Mouse (Mus musculus) liver, embryonic 12.5 days (tissue): ENCODE data around the gene Tob2. TPM values are rescaled to one million over a fixed set of nuclear protein-coding genes. Genes with fewer than 3 reads are reported as not detected.

Source experiments
- ATAC-seq: fragments of 200-750 bp; cut with Nextera tagmentation; 2 replicates; pipeline ENCODE4 v1.8.0; 2017; ENCODE audit warnings: moderate number of reproducible peaks, mild to moderate bottlenecking, moderate library complexity
- H3K27ac ChIP-seq: fragments of 300-500 bp; sonication (generic); 2 replicates; pipeline ENCODE4 v1.5.1; 2016; ENCODE audit warnings: mild to moderate bottlenecking
- H3K27me3 ChIP-seq: fragments of 300-500 bp; sonication (generic); replicated peaks from 2 replicates; pipeline ENCODE4 v1.6.1; 2016; ENCODE audit warnings: mild to moderate bottlenecking, moderate library complexity
- H3K36me3 ChIP-seq: fragments of 300-500 bp; sonication (generic); 2 replicates; pipeline ENCODE4 v1.6.1; 2016; ENCODE audit warnings: mild to moderate bottlenecking, moderate library complexity
- H3K4me1 ChIP-seq: fragments of 300-500 bp; sonication (generic); 2 replicates; pipeline ENCODE4 v1.6.1; 2016
- H3K4me2 ChIP-seq: fragments of 300-500 bp; sonication (generic); 2 replicates; pipeline ENCODE4 v1.6.1; 2016; ENCODE audit warnings: mild to moderate bottlenecking, moderate library complexity
- H3K4me3 ChIP-seq: fragments of 300-500 bp; sonication (generic); 2 replicates; pipeline ENCODE4 v1.5.1; 2016; ENCODE audit warnings: mild to moderate bottlenecking, moderate library complexity
- H3K9ac ChIP-seq: fragments of 300-500 bp; sonication (generic); 2 replicates; pipeline ENCODE4 v1.6.1; 2016; ENCODE audit warnings: mild to moderate bottlenecking, moderate library complexity
- H3K9me3 ChIP-seq: fragments of 300-500 bp; sonication (generic); replicated peaks from 2 replicates; pipeline ENCODE4 v1.6.1; 2016; ENCODE audit warnings: mild to moderate bottlenecking, moderate library complexity
- WGBS: fragments of 180-500 bp; shearing (Covaris S2); methylation state at CpG from one replicate; pipeline ENCODE4 v1.1.7; 2016; ENCODE audit not compliant: insufficient replicate concordance; 5-methylcytosine and 5-hydroxymethylcytosine counted together
- polyA plus RNA-seq: library from polyadenylated mRNA; unstranded; fragments of >200 nt; fragmentation: Nextera tagmentation; extraction: Ambion mirVana; gene quantifications from 2 replicates; pipeline ENCODE4 v1.2.1, GENCODE M21; 2016

The Tob2 gene
- polyA plus RNA-seq, 1 experiment from 2014 or later, result 12.8 TPM

GRCm38 (mm10) chr15:81885418-81885934 is 26.9 kb upstream of the Tob2 start:
- H3K4me3 ChIP-seq, result no peak overlapping the region
- H3K4me2 ChIP-seq, result no peak overlapping the region
- no peak overlapping the region for H3K27ac ChIP-seq
- H3K27me3 ChIP-seq, result no peaks in the 10 kb centered on the region
- ATAC-seq, result no peak
- no peaks in the 10 kb centered on the region for H3K9me3 ChIP-seq
- 87% methylated on average over 3 of the region's 3 CpGs for WGBS
- H3K36me3 ChIP-seq, result peaks cover 50% of the 10 kb centered on the region
- H3K4me1 ChIP-seq, result peaks cover 41% of the 10 kb centered on the region
- no peak overlapping the region for H3K9ac ChIP-seq

- 77% methylated on average over 3 of the region's 3 CpGs for WGBS
These were observed 23.8 kb upstream of the Tob2 start for GRCm38 (mm10) chr15:81882348-81882747.

DNA sequence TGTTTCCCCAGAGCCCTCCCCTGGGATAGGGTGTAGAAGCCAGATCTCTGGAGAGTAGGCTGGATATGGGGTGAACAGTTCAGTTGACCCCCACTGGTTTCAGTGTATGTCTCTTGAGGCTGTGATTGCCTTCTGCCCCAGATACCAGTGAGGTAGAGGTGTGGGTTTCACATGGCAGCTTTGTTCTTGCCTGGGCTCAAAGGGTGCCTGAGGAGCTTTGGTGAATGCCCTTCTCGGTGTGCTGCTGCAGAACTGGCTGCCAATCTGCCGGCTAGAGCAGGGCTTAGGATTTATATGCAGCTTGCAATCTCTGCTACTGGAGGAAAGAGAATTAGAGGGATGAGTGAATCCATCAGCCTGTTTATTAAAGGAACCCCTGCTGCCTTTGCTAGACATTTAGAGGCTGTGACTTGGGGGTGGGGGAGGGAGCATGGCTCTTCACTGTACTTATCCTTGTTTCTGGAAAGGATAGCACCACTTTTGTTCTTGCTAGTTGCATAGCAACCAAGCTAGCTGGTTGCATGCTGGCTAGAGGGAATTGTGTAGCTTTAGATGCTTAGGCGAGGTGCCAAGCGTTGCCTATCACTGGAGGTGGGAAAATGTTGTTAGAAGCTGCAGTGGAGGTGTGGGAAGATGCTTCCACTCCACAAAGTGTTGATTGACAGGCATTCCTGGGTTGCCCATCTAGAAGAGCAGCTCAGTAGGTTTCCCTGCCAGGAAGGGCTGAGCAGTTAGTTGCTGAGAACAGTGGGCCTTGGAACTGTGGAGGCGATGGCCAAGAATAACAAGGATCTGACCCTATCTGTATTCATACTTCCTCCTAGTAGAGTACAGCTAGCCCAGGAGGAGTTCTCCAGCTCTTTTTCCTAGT is 21.2 kb upstream of the Tob2 start:
- 71% methylated on average over 5 of the region's 5 CpGs for WGBS
- no peak overlapping the region for H3K4me2 ChIP-seq
- peaks cover 14% of the 10 kb centered on the region; the same call in 1 of the 2 replicates for H3K36me3 ChIP-seq
- H3K4me1 ChIP-seq, result peaks cover 48% of the 10 kb centered on the region
- H3K27ac ChIP-seq, result no peak overlapping the region
- no peaks in the 10 kb centered on the region for H3K9me3 ChIP-seq
- H3K9ac ChIP-seq, result no peak overlapping the region
- no peak for ATAC-seq
- no peaks in the 10 kb centered on the region for H3K27me3 ChIP-seq
- no peak overlapping the region for H3K4me3 ChIP-seq

More at GRCm38 (mm10) chr15:81882348-81882747, 23.8 kb upstream of the Tob2 start:
- H3K9me3 ChIP-seq, result no peaks in the 10 kb centered on the region
- ATAC-seq, result no peak
- H3K4me2 ChIP-seq, result no peak overlapping the region
- no peak overlapping the region for H3K9ac ChIP-seq
- H3K27ac ChIP-seq, result 0 out of 2 replicates have a peak overlapping the region, but pooled peaks have one; percentile 22
- no peaks in the 10 kb centered on the region for H3K27me3 ChIP-seq
- H3K36me3 ChIP-seq, result peaks cover 20% of the 10 kb centered on the region
- H3K4me3 ChIP-seq, result no peak overlapping the region
- peaks cover 43% of the 10 kb centered on the region for H3K4me1 ChIP-seq

DNA sequence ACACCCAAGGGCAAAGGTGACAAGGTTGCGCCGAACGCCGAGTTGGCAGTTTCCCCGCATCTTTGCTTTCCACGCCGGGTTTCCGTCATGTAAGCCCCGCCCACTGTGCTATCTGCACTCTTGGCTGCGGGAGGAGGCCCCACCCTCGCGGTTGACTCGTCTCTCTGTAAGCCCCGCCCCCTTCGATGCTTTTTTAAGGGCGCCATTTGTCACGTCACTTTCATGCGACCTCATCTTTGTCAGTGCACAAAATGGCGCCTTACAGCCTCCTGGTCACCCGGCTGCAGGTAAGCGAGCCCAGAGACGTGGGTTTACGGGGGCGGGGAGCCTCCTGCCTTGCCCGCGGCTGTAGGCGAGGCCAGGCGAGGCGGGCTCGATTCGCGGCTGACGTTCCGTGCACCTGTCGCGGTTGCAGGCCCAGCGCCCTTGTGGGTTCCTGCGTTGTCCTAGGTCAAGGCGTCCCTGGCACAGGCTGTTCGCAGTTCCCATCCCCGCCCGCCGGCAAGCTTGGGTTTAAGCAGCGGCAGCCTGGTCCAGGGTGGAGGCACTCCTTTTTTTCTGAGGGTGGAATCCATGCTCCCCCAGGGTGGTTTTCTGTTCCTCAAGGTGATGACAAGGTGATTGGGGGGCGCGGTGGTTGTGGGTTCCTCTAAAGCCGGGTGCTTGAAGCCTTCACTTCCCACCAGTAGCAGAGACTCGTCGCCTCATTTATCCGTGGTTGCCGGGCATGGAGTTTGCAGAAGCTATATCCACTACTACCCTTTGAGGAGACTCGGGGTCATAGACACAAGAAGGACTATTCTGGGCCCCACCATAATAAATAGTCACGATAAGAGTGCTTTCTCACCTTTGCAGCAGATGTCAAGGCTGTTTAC is 13.9 kb upstream of the Tob2 start, which contains the start of gene Aco2:
Gene Aco2, plus strand, starts transcription at position 48 of the 875 bp plus-strand sequence.
- peak within 1 kb of the TSS; percentile 85 for H3K9ac ChIP-seq
- WGBS, result under 1% methylated on average over 53 of the region's 53 CpGs
- peak within 1 kb of the TSS; percentile 93 for H3K4me3 ChIP-seq
- peak within 1 kb of the TSS; percentile 96 for H3K27ac ChIP-seq
- ATAC-seq, result peak; percentile 81
- H3K4me2 ChIP-seq, result peak within 1 kb of the TSS; percentile 88
- no peaks in the 10 kb centered on the region for H3K9me3 ChIP-seq
- peaks cover 49% of the 10 kb centered on the region for H3K4me1 ChIP-seq
- peaks cover 38% of the 10 kb centered on the region for H3K36me3 ChIP-seq
- no peaks in the 10 kb centered on the region for H3K27me3 ChIP-seq

DNA sequence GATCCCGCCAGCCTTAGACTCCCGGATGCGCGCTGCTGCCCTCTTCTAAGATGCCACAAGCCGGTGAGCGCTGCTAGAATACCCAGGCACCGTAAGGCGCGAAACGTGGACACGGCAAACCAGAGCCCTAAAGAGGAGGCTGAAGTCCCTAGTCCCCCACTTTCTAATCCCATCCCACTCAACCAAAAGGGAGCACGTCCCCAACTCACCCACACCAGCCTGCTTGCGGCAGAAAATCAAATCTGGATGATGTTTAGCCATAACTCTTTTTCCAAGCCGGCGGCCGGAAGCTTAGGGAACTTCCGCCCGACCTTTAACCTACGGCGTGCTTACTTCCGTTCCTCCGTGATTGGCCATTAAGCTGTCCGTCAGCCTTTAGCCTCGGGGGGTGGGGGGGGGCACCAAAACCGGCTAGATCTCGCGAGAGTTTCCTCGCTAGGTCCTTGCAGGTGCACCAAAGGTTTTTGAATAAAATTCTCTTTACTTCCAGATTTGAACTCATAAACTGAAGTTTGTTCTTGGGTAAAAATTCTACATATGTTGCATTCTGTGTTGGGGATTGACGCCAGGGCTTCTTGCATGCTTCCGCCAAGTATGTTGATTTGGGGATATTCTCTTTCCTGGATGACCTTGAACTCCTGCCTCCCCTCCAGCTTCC is 13.1 kb upstream of the Tob2 start, which contains the start of gene Phf5a:
Gene Phf5a, minus strand, starts transcription at position 308 of the 658 bp plus-strand sequence.
- WGBS, result under 1% methylated on average over 30 of the region's 30 CpGs

DNA sequence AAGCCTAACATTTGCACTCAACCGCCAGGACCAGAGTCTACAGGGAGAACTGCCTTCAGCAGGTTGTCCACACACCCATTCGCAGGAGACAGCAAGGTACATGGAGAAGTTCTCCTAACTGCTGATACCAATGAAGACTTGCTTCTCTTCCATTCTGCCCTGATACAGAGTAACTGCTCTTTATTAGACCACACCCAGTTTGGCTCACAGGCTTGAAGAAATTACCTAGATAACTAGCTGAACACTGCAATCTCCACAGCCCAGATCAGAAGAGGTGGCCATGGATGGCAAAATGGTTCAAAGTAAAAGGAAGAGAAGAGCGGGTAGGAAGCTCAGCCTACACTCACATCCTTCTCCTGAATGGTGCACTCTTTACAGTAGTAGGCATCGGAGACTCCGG is 11.4 kb upstream of the Tob2 start:
- peak overlapping the region; percentile 93 for H3K4me3 ChIP-seq
- H3K27me3 ChIP-seq, result no peaks in the 10 kb centered on the region
- H3K4me2 ChIP-seq, result peak overlapping the region; percentile 88
- H3K27ac ChIP-seq, result peak overlapping the region; percentile 96
- no peaks in the 10 kb centered on the region for H3K9me3 ChIP-seq
- H3K4me1 ChIP-seq, result peaks cover 44% of the 10 kb centered on the region
- peak; percentile 68 for ATAC-seq
- peaks cover 60% of the 10 kb centered on the region for H3K36me3 ChIP-seq
- peak overlapping the region; percentile 85 for H3K9ac ChIP-seq
- WGBS, result 68% methylated on average over 5 of the region's 5 CpGs

More for the DNA sequence above, 13.1 kb upstream of the Tob2 start, which contains the start of gene Phf5a:
- ATAC-seq, result peak; percentile 85
- H3K4me3 ChIP-seq, result peak within 1 kb of the TSS; percentile 93
- H3K9me3 ChIP-seq, result no peaks in the 10 kb centered on the region
- H3K27me3 ChIP-seq, result no peaks in the 10 kb centered on the region
- H3K36me3 ChIP-seq, result peaks cover 43% of the 10 kb centered on the region
- peak within 1 kb of the TSS; percentile 96 for H3K27ac ChIP-seq
- peak within 1 kb of the TSS; percentile 85 for H3K9ac ChIP-seq
- H3K4me1 ChIP-seq, result peaks cover 49% of the 10 kb centered on the region
- H3K4me2 ChIP-seq, result peak within 1 kb of the TSS; percentile 88

DNA sequence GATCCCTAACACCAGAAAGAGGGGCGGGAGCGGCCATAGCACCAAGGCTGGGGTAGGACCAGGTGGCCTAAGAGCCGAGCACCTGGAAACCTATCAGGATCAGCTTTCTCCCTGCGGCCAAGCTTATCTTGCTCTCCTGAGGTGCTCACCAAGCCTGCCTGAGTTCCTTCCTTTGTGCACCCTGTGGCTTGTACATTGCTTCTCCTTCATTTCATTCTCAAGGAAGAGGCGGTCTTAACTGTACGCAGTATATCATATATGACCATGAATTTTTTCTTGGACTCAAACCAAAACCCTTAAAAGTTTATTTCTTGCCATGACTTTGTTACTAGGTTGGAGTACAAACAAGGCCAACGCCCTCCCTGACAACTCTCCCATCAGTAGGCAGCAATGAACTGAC is 5.6 kb upstream of the Tob2 start:
- Histone ChIP-seq H3K4me3 (no peak overlapping the region), H3K27me3 (no peaks in the 10 kb centered on the region), H3K36me3 (peaks cover 57% of the 10 kb centered on the region), H3K9me3 (no peaks in the 10 kb centered on the region), H3K9ac (no peak overlapping the region), H3K4me1 (peaks cover 27% of the 10 kb centered on the region), H3K27ac (0 out of 2 replicates have a peak overlapping the region, but pooled peaks have one; percentile 36), H3K4me2 (no peak overlapping the region)
- 78% methylated on average over 7 of the region's 7 CpGs for WGBS
- ATAC-seq, result no peak

GRCm38 (mm10) chr15:81860471-81861135 is 2.0 kb upstream of the Tob2 start:
- Histone ChIP-seq H3K4me3 (peak overlapping the region; percentile 83), H3K4me1 (peaks cover 38% of the 10 kb centered on the region), H3K27me3 (no peaks in the 10 kb centered on the region), H3K9me3 (no peaks in the 10 kb centered on the region), H3K36me3 (peaks cover 21% of the 10 kb centered on the region), H3K4me2 (peak overlapping the region; percentile 89), H3K9ac (no peak overlapping the region; the same call in 1 of the 2 replicates), H3K27ac (peak overlapping the region; percentile 71)
- ATAC-seq, result no peak
- WGBS, result 34% methylated on average over 8 of the region's 8 CpGs

- Histone ChIP-seq H3K9ac (peak overlapping the region; percentile 92), H3K27ac (peak overlapping the region; percentile 92), H3K4me2 (peak overlapping the region; percentile 89), H3K4me1 (peaks cover 48% of the 10 kb centered on the region), H3K9me3 (no peaks in the 10 kb centered on the region), H3K36me3 (peaks cover 14% of the 10 kb centered on the region), H3K27me3 (no peaks in the 10 kb centered on the region), H3K4me3 (peak overlapping the region; percentile 83)
- peak; percentile 65 for ATAC-seq
- under 1% methylated on average over 39 of the region's 39 CpGs for WGBS
These were observed 997 bp upstream of the Tob2 start for GRCm38 (mm10) chr15:81859330-81860255.

DNA sequence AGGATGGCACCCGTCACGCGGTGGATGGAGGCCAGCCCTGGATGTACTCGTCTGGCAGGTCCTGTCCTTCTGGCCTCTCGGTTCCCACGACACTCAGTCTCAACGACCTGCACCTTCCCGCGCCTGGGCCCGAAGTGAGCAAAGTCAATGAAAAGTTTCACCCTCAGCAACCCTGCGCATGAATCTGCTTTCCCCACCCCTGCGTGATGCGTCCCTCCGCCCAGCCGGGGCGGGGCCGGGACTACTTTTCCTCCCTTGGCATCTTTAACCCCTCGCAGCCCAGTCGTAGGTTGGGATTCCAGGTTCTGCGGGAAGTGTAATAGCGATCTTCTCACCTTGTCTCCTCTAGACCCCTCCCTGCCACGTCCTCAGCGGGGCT is 469 bp downstream of the Tob2 start:
- Histone ChIP-seq H3K36me3 (peaks cover 18% of the 10 kb centered on the region), H3K4me3 (peak overlapping the region; percentile 83), H3K27me3 (no peaks in the 10 kb centered on the region), H3K27ac (peak overlapping the region; percentile 92), H3K4me1 (peaks cover 55% of the 10 kb centered on the region), H3K4me2 (peak overlapping the region; percentile 89), H3K9me3 (no peaks in the 10 kb centered on the region), H3K9ac (peak overlapping the region; percentile 92)
- ATAC-seq, result peak; percentile 32
- under 1% methylated on average over 23 of the region's 23 CpGs for WGBS
